Mouse (Mus musculus): Measurements from ENCODE around the gene Cramp1l. TPM values are rescaled to one million over a fixed set of nuclear protein-coding genes. Genes with fewer than 3 reads are reported as not detected.
A peak's percentile ranks its signal among the peaks of the same experiment; 100 is the strongest.
"Not testable (repeated sequence)": the region's sequence is repeated elsewhere in the genome, so short reads cannot be mapped to it uniquely, and the experiment has no call there.

Cramp1l gene
- polyA plus RNA-seq, 1 experiment from 2014 or later, result 8.5 TPM

GRCm38 (mm10) chr17:24950671-24951070 is 64.9 kb downstream of the Cramp1l start:
- Histone ChIP-seq H3K4me2 (no peak overlapping the region), H3K9ac (no peak overlapping the region), H3K36me3 (peaks cover 85% of the 10 kb centered on the region), H3K4me3 (no peak overlapping the region), H3K4me1 (peaks cover 23% of the 10 kb centered on the region), H3K27me3 (no peaks in the 10 kb centered on the region), H3K27ac (peak overlapping the region; percentile 78; the same call in 1 of the 2 replicates), H3K9me3 (no peaks in the 10 kb centered on the region)
- WGBS, result 77% methylated on average over 2 of the region's 2 CpGs
- ATAC-seq (ENCODE audit: insufficient number of reproducible peaks, insufficient read depth, low FRiP score, low TSS enrichment, low read depth), result no peak

GRCm38 (mm10) chr17:24948204-24948603 is 67.4 kb downstream of the Cramp1l start:
- H3K27ac ChIP-seq, result no peak overlapping the region
- no peak overlapping the region for H3K4me3 ChIP-seq
- ATAC-seq (ENCODE audit: insufficient number of reproducible peaks, insufficient read depth, low FRiP score, low TSS enrichment, low read depth), result no peak
- H3K9ac ChIP-seq, result no peak overlapping the region
- H3K9me3 ChIP-seq, result no peaks in the 10 kb centered on the region
- H3K36me3 ChIP-seq, result peaks cover 86% of the 10 kb centered on the region
- peaks cover 21% of the 10 kb centered on the region for H3K4me1 ChIP-seq
- WGBS, result 94% methylated on average over 5 of the region's 5 CpGs
- no peak overlapping the region for H3K4me2 ChIP-seq
- no peaks in the 10 kb centered on the region for H3K27me3 ChIP-seq

- H3K27ac ChIP-seq; H3K27me3 ChIP-seq; H3K4me1 ChIP-seq; H3K4me3 ChIP-seq; H3K4me2 ChIP-seq; ATAC-seq (ENCODE audit: insufficient number of reproducible peaks, insufficient read depth, low FRiP score, low TSS enrichment, low read depth); H3K9me3 ChIP-seq; H3K9ac ChIP-seq: not testable (repeated sequence)
- peaks cover 59% of the 10 kb centered on the region for H3K36me3 ChIP-seq
- 86% methylated on average over 1 of the region's 1 CpGs for WGBS
Measured at GRCm38 (mm10) chr17:24943589-24943988, 72.0 kb downstream of the Cramp1l start.

DNA sequence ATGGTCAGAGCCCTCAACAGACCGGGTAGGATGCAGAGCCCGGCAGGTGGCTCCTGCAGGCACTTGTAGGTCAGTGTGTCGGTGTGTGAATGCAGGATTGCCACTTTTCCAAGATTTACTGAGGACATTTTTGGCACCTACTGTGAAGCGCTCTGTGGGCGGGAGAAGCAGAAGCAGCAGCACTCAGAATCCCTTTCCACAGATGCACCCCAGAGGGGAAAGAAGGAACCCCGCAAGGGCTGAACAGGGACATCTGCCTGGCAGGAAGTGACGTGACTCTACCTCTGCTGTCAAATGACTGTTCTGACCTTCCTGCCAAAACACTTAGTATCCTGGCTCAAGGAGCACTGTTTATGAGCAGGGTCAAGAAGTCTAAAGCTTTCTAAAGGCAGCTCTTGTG is 72.6 kb downstream of the Cramp1l start:
- Histone ChIP-seq H3K27ac (no peak overlapping the region), H3K4me1 (no peaks in the 10 kb centered on the region), H3K9ac (no peak overlapping the region), H3K4me3 (no peak overlapping the region), H3K9me3 (no peaks in the 10 kb centered on the region), H3K36me3 (peaks cover 53% of the 10 kb centered on the region), H3K27me3 (no peaks in the 10 kb centered on the region), H3K4me2 (no peak overlapping the region)
- no peak for ATAC-seq (ENCODE audit: insufficient number of reproducible peaks, insufficient read depth, low FRiP score, low TSS enrichment, low read depth)
- WGBS, result 92% methylated on average over 7 of the region's 7 CpGs

GRCm38 (mm10) chr17:24942453-24942852 is 73.1 kb downstream of the Cramp1l start:
- H3K4me1 ChIP-seq; H3K4me3 ChIP-seq; H3K4me2 ChIP-seq; H3K9ac ChIP-seq; H3K27me3 ChIP-seq; ATAC-seq (ENCODE audit: insufficient number of reproducible peaks, insufficient read depth, low FRiP score, low TSS enrichment, low read depth); H3K9me3 ChIP-seq; H3K27ac ChIP-seq: not testable (repeated sequence)
- 18% methylated on average over 2 of the region's 2 CpGs for WGBS
- H3K36me3 ChIP-seq, result peaks cover 47% of the 10 kb centered on the region

- Histone ChIP-seq H3K4me1 (peaks cover 24% of the 10 kb centered on the region), H3K9me3 (no peaks in the 10 kb centered on the region), H3K27ac (peak overlapping the region; percentile 80), H3K4me3 (peak overlapping the region; percentile 95), H3K27me3 (no peaks in the 10 kb centered on the region), H3K36me3 (0 out of 2 replicates have a peak, but pooled peaks cover 3% of the 10 kb centered on the region), H3K4me2 (peak overlapping the region; percentile 73), H3K9ac (peak overlapping the region; percentile 94)
- whole genome bisulfite sequencing, result 49% methylated on average over 6 of the region's 6 CpGs
- no peak for ATAC-seq (ENCODE audit: insufficient number of reproducible peaks, insufficient read depth, low FRiP score, low TSS enrichment, low read depth)
Measured at GRCm38 (mm10) chr17:24937266-24937665, 78.3 kb downstream of the Cramp1l start.

- H3K36me3 ChIP-seq, result peaks cover 1% of the 10 kb centered on the region; the same call in 1 of the 2 replicates
- H3K27me3 ChIP-seq, result no peaks in the 10 kb centered on the region
- H3K4me3 ChIP-seq, result peak within 1 kb of the TSS; percentile 95
- H3K4me1 ChIP-seq, result peaks cover 24% of the 10 kb centered on the region
- peak within 1 kb of the TSS; percentile 73 for H3K4me2 ChIP-seq
- peak within 1 kb of the TSS; percentile 80 for H3K27ac ChIP-seq
- peak; percentile 90 for ATAC-seq (ENCODE audit: insufficient number of reproducible peaks, insufficient read depth, low FRiP score, low TSS enrichment, low read depth)
- H3K9ac ChIP-seq, result peak within 1 kb of the TSS; percentile 94
- WGBS, result under 1% methylated on average over 78 of the region's 78 CpGs
- H3K9me3 ChIP-seq, result no peaks in the 10 kb centered on the region
Measured at GRCm38 (mm10) chr17:24936259-24937237, 79.0 kb downstream of the Cramp1l start, which contains the start of gene Mapk8ip3. TSS of gene Mapk8ip3 (minus strand) at chr17:24936977.

GRCm38 (mm10) chr17:24935666-24936065 is 79.9 kb downstream of the Cramp1l start:
- H3K4me3 ChIP-seq, result peak overlapping the region; percentile 95
- H3K9ac ChIP-seq, result peak overlapping the region; percentile 94
- no peaks in the 10 kb centered on the region for H3K27me3 ChIP-seq
- H3K4me1 ChIP-seq, result peaks cover 24% of the 10 kb centered on the region
- no peak overlapping the region for H3K27ac ChIP-seq
- no peak for ATAC-seq (ENCODE audit: insufficient number of reproducible peaks, insufficient read depth, low FRiP score, low TSS enrichment, low read depth)
- peak overlapping the region; percentile 73 for H3K4me2 ChIP-seq
- H3K9me3 ChIP-seq, result no peaks in the 10 kb centered on the region
- H3K36me3 ChIP-seq, result peaks cover 4% of the 10 kb centered on the region; the same call in 1 of the 2 replicates

- Histone ChIP-seq H3K36me3 (peaks cover 4% of the 10 kb centered on the region; the same call in 1 of the 2 replicates), H3K4me2 (peak overlapping the region; percentile 73), H3K27ac (no peak overlapping the region), H3K9ac (peak overlapping the region; percentile 94), H3K27me3 (no peaks in the 10 kb centered on the region), H3K4me1 (peaks cover 24% of the 10 kb centered on the region), H3K9me3 (no peaks in the 10 kb centered on the region), H3K4me3 (peak overlapping the region; percentile 95)
- 79% methylated on average over 4 of the region's 4 CpGs for WGBS
- no peak for ATAC-seq (ENCODE audit: insufficient number of reproducible peaks, insufficient read depth, low FRiP score, low TSS enrichment, low read depth)
Measured at GRCm38 (mm10) chr17:24934926-24935325, 80.7 kb downstream of the Cramp1l start.

DNA sequence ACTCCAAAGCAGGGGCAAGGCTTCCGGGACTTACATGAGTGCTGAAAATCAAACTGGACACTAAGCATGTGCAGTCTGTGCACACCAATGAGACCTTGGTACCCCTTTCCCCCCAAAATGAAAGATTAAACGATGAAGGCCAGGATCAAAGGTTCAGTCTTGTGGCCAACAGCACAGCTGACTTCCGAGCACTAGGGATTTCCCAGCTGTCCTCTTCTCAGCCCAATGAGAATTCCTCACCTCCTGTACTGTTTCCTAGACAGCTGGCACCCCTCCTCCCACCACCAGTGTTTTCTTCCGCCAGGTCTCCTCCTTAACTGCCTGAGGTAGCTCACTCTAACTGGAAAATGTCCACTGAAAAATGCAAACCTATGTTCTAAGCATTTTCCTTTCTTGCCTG is 82.4 kb downstream of the Cramp1l start:
- H3K4me3 ChIP-seq, result no peak overlapping the region
- WGBS, result 91% methylated on average over 4 of the region's 4 CpGs

GRCm38 (mm10) chr17:24932431-24932830 is 83.2 kb downstream of the Cramp1l start:
- Histone ChIP-seq H3K9ac (no peak overlapping the region), H3K27ac (no peak overlapping the region), H3K36me3 (peaks cover 16% of the 10 kb centered on the region), H3K4me2 (no peak overlapping the region), H3K4me1 (peaks cover 24% of the 10 kb centered on the region), H3K4me3 (no peak overlapping the region), H3K27me3 (no peaks in the 10 kb centered on the region), H3K9me3 (no peaks in the 10 kb centered on the region)
- no peak for ATAC-seq (ENCODE audit: insufficient number of reproducible peaks, insufficient read depth, low FRiP score, low TSS enrichment, low read depth)
- 90% methylated on average over 4 of the region's 4 CpGs for WGBS

More for the DNA sequence above, 82.4 kb downstream of the Cramp1l start:
- Histone ChIP-seq H3K9ac (no peak overlapping the region), H3K4me2 (no peak overlapping the region), H3K9me3 (no peaks in the 10 kb centered on the region), H3K27me3 (no peaks in the 10 kb centered on the region), H3K36me3 (peaks cover 10% of the 10 kb centered on the region), H3K27ac (no peak overlapping the region), H3K4me1 (peaks cover 24% of the 10 kb centered on the region)
- ATAC-seq (ENCODE audit: insufficient number of reproducible peaks, insufficient read depth, low FRiP score, low TSS enrichment, low read depth), result no peak

DNA sequence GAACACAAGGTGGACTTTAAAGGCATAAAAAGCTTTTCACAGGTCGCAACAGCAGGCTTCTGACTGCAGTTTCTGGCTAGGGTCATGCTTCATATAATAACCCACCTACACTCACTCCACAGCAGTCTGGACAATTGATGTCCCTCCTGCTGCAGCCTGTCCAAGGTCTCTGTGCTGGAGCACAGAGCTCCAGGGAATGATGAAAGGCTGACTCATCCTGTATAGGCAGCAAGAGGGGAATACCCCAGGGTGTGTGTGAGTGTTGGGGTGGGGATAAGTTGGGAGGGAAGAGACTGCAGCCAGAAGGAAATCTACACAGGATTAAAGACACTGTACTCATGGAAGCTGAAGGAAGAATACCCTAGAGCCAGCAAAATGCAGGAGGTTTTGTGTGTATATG is 86.1 kb downstream of the Cramp1l start:
- 100% methylated on average over 1 of the region's 1 CpGs for WGBS
- no peaks in the 10 kb centered on the region for H3K9me3 ChIP-seq
- peaks cover 10% of the 10 kb centered on the region for H3K4me1 ChIP-seq
- peaks cover 43% of the 10 kb centered on the region for H3K36me3 ChIP-seq
- no peak overlapping the region for H3K9ac ChIP-seq
- no peak overlapping the region for H3K4me3 ChIP-seq
- H3K27ac ChIP-seq, result no peak overlapping the region
- H3K4me2 ChIP-seq, result no peak overlapping the region
- H3K27me3 ChIP-seq, result no peaks in the 10 kb centered on the region
- ATAC-seq (ENCODE audit: insufficient number of reproducible peaks, insufficient read depth, low FRiP score, low TSS enrichment, low read depth), result no peak

Measured in embryonic facial prominence, embryonic 13.5 days (tissue).